Comparison of ENCODE assay signal across 8 mouse cellular contexts in genomic region chr9:20519949-20520348, GRCm38 (mm10). TPM values are rescaled to one million over a fixed set of nuclear protein-coding genes. Genes with fewer than 3 reads are reported as not detected.
DNase-seq lines count a peak whose midpoint lies in the region; ATAC-seq and TF ChIP-seq lines count a peak whose summit lies in the region.

No protein-coding gene starts in this region.

- H3K36me3 ChIP-seq in hindbrain, embryonic 13.5 days: peaks cover 21% of the 10 kb centered on the region
- 0 out of 2 replicates have a peak, but pooled peaks cover 5% of the 10 kb centered on the region for H3K36me3 ChIP-seq in midbrain, embryonic 15.5 days (replicated peaks)

- no peak for TF ChIP-seq CTCF in layer of hippocampus, adult 2 months (conservative IDR thresholded peaks at IDR 0.05)

- peak overlapping the region; percentile 98; the same call in 1 of the 2 replicates for H3K27ac ChIP-seq in layer of hippocampus, adult 2 months
- no peak overlapping the region for H3K27ac ChIP-seq in hindbrain, embryonic 13.5 days
- H3K27ac ChIP-seq in midbrain, embryonic 15.5 days: no peak overlapping the region

- peak overlapping the region; percentile 67 for H3K9ac ChIP-seq in hindbrain, embryonic 13.5 days
- peak overlapping the region; percentile 26; the same call in 1 of the 2 replicates for H3K9ac ChIP-seq in midbrain, embryonic 15.5 days

- WGBS in hindbrain, embryonic 13.5 days: 15% methylated on average over 4 of the region's 4 CpGs
- 13% methylated on average over 4 of the region's 4 CpGs for WGBS in midbrain, embryonic 15.5 days

- H3K4me1 ChIP-seq in hindbrain, embryonic 13.5 days (replicated peaks): peaks cover 48% of the 10 kb centered on the region
- peaks cover 45% of the 10 kb centered on the region for H3K4me1 ChIP-seq in midbrain, embryonic 15.5 days

- no peaks in the 10 kb centered on the region for H3K27me3 ChIP-seq in hindbrain, embryonic 13.5 days
- no peaks in the 10 kb centered on the region for H3K27me3 ChIP-seq in midbrain, embryonic 15.5 days (replicated peaks)

- no peak for DNase-seq in layer of hippocampus, adult 2 months (ENCODE audit: low spot score in 2 of 2)
- no peak for DNase-seq in layer of hippocampus, adult 9-10 months (ENCODE audit: low spot score)
- DNase-seq in ZHBTc4 (ENCODE audit: low read depth, low spot score): peak; percentile 22
- DNase-seq in layer of hippocampus, postnatal 36 days: no peak
- no peak for DNase-seq in right cerebral cortex, postnatal 36 days (ENCODE audit: low spot score in 2 of 2)
- no peak for DNase-seq in cerebellum, adult 8-10 months

- H3K4me3 ChIP-seq in layer of hippocampus, adult 2 months: peak overlapping the region; percentile 84
- peak overlapping the region; percentile 79 for H3K4me3 ChIP-seq in hindbrain, embryonic 13.5 days
- peak overlapping the region; percentile 49 for H3K4me3 ChIP-seq in midbrain, embryonic 15.5 days

- no peaks in the 10 kb centered on the region for H3K9me3 ChIP-seq in hindbrain, embryonic 13.5 days
- H3K9me3 ChIP-seq in midbrain, embryonic 15.5 days: no peaks in the 10 kb centered on the region

- peak overlapping the region; percentile 74 for H3K4me2 ChIP-seq in hindbrain, embryonic 13.5 days
- H3K4me2 ChIP-seq in midbrain, embryonic 15.5 days: peak overlapping the region; percentile 85

- no peak for ATAC-seq in hindbrain, embryonic 13.5 days (ENCODE audit: low FRiP score)
- no peak for ATAC-seq in midbrain, embryonic 15.5 days (replicated peaks)

RNA-seq across cellular contexts. Expression of gene Zfp266, which starts 1.3 kb away (rescaled TPM):
- total RNA-seq in layer of hippocampus, adult 2 months (2021): 10 to 100 TPM; 39.8 to 45.1 TPM
- polyA plus RNA-seq in hindbrain, embryonic 13.5 days (2015; fragmentation: Nextera tagmentation; extraction: Ambion mirVana): 124 and 131 TPM in 2 replicates
- 117 and 124 TPM in 2 replicates for polyA plus RNA-seq in midbrain, embryonic 15.5 days (2015; fragmentation: Nextera tagmentation; extraction: Ambion mirVana)
- 10 to 100 TPM; 44.3 to 45.1 TPM for total RNA-seq in layer of hippocampus, postnatal 36 days (2021)

RNA-seq across cellular contexts. Expression of gene Zfp426, which starts 27.4 kb away (rescaled TPM):
- total RNA-seq in layer of hippocampus, adult 2 months (2021): 10 to 100 TPM; 23.9 to 29.3 TPM
- polyA plus RNA-seq in hindbrain, embryonic 13.5 days (2015; fragmentation: Nextera tagmentation; extraction: Ambion mirVana): 29.9 and 32.3 TPM in 2 replicates
- polyA plus RNA-seq in midbrain, embryonic 15.5 days (2015; fragmentation: Nextera tagmentation; extraction: Ambion mirVana): 30.7 and 31.0 TPM in 2 replicates
- 10 to 100 TPM; 25.2 to 32.8 TPM for total RNA-seq in layer of hippocampus, postnatal 36 days (2021)

RNA-seq across cellular contexts. Expression of gene Zfp26, which starts 60.0 kb away (rescaled TPM):
- 10 to 100 TPM; 26.4 to 28.1 TPM for total RNA-seq in layer of hippocampus, adult 2 months (2021)
- polyA plus RNA-seq in hindbrain, embryonic 13.5 days (2015; fragmentation: Nextera tagmentation; extraction: Ambion mirVana): 16.4 and 17.9 TPM in 2 replicates
- polyA plus RNA-seq in midbrain, embryonic 15.5 days (2015; fragmentation: Nextera tagmentation; extraction: Ambion mirVana): 13.9 and 15.8 TPM in 2 replicates
- total RNA-seq in layer of hippocampus, postnatal 36 days (2021): 10 to 100 TPM; 24.2 to 28.6 TPM
